Mouse (Mus musculus): ENCODE measurements around the gene Myoz2. TPM values are rescaled to one million over a fixed set of nuclear protein-coding genes. Genes with fewer than 3 reads are reported as not detected.

Myoz2 gene
- polyA plus RNA-seq, 1 experiment from 2014 or later = 7.4 TPM

DNA sequence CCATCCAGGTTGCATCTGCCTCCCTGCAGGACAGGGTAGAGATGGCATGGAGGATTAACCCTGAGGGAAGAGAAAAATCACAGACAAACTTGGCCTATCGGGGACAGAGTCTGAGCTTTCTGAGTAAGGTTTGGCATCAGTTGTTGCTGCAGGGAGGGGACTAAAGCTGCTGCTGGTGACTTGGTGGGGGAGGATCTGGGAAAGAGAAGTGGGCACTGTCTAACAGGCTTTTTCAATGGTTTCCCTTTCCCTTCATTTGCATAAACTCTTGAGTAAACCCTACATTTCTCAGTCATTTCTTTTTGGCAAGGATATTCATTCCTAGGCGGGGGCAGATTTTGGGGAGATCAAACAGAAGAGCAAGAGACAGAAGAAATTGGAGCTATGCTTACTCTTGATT is 27.1 kb upstream of the Myoz2 start:
- no peak overlapping the region for H3K4me3 ChIP-seq (replicated peaks)
- H3K27ac ChIP-seq = no peak overlapping the region
- no peaks in the 10 kb centered on the region for H3K27me3 ChIP-seq
- H3K4me2 ChIP-seq = no peak overlapping the region
- ATAC-seq (ENCODE audit: insufficient number of reproducible peaks, insufficient read depth, low FRiP score, low TSS enrichment, low read depth) = no peak
- peaks cover 11% of the 10 kb centered on the region; the same call in 1 of the 2 replicates for H3K4me1 ChIP-seq (replicated peaks)
- WGBS = 88% methylated on average over 2 of the region's 2 CpGs
- H3K9ac ChIP-seq (replicated peaks) = no peak overlapping the region
- H3K36me3 ChIP-seq = no peaks in the 10 kb centered on the region
- no peaks in the 10 kb centered on the region for H3K9me3 ChIP-seq

- H3K36me3 ChIP-seq = no peaks in the 10 kb centered on the region
- 89% methylated on average over 1 of the region's 1 CpGs for WGBS
- H3K4me3 ChIP-seq (replicated peaks) = no peak overlapping the region
- no peak for ATAC-seq (ENCODE audit: insufficient number of reproducible peaks, insufficient read depth, low FRiP score, low TSS enrichment, low read depth)
- 0 out of 2 replicates have a peak, but pooled peaks cover 5% of the 10 kb centered on the region for H3K4me1 ChIP-seq (replicated peaks)
- H3K9ac ChIP-seq (replicated peaks) = no peak overlapping the region
- H3K9me3 ChIP-seq = no peaks in the 10 kb centered on the region
- H3K4me2 ChIP-seq = no peak overlapping the region
- no peak overlapping the region for H3K27ac ChIP-seq
- H3K27me3 ChIP-seq = no peaks in the 10 kb centered on the region
Observed at GRCm38 (mm10) chr3:123058832-123059231, 24.0 kb upstream of the Myoz2 start.

DNA sequence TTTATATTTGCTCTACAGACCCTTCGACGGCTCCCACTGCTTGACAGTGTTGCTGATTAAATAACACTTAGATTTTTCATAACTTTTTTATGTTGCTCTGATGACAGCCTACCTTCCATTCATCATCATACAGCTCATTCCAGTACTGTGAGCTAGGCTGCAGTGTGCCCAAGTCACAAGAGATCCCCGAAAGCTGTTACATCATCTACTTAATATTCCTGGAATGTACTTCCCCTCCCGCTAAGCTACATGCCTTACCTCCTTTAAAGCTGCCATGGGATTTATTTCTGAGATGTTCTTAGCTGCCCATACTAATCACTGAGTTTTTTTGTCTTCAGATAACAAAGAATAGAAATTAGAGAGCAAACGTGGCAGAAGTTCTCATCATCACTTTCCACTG is 19.4 kb upstream of the Myoz2 start:
- ATAC-seq (ENCODE audit: insufficient number of reproducible peaks, insufficient read depth, low FRiP score, low TSS enrichment, low read depth) = no peak
- H3K36me3 ChIP-seq = no peaks in the 10 kb centered on the region
- H3K27me3 ChIP-seq = no peaks in the 10 kb centered on the region
- no peak overlapping the region for H3K9ac ChIP-seq (replicated peaks)
- no peak overlapping the region for H3K27ac ChIP-seq
- H3K4me3 ChIP-seq (replicated peaks) = no peak overlapping the region
- H3K4me2 ChIP-seq = no peak overlapping the region
- H3K4me1 ChIP-seq (replicated peaks) = 0 out of 2 replicates have a peak, but pooled peaks cover 5% of the 10 kb centered on the region
- 77% methylated on average over 5 of the region's 5 CpGs for WGBS
- peaks cover 4% of the 10 kb centered on the region; the same call in 1 of the 2 replicates for H3K9me3 ChIP-seq

GRCm38 (mm10) chr3:123053192-123053938 is 18.6 kb upstream of the Myoz2 start:
- Histone ChIP-seq H3K27me3 (no peaks in the 10 kb centered on the region), H3K27ac (no peak overlapping the region), H3K4me2 (no peak overlapping the region), H3K4me3 (replicated peaks) (no peak overlapping the region), H3K4me1 (replicated peaks) (0 out of 2 replicates have a peak, but pooled peaks cover 5% of the 10 kb centered on the region), H3K36me3 (no peaks in the 10 kb centered on the region), H3K9ac (replicated peaks) (no peak overlapping the region), H3K9me3 (peaks cover 4% of the 10 kb centered on the region; the same call in 1 of the 2 replicates)
- ATAC-seq (ENCODE audit: insufficient number of reproducible peaks, insufficient read depth, low FRiP score, low TSS enrichment, low read depth) = no peak
- 76% methylated on average over 8 of the region's 8 CpGs for WGBS

DNA sequence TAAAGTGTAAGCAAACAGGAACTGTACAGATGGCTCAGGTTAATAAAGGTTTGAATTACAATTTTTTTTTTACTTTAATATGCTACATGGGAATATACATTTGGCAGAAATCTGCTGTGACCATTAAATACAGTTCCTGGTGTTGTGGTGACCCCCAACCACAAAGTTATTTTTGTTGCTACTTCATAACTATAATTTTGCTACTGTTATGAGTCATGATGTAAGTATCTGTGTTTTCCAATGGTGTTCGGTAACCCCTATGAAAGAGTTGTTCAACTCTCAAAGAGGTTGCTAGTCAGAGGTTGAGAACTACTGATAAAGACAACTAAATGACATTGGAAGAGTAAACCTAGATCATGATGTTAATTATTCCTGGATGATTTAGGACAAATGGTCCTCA is 7.5 kb upstream of the Myoz2 start:
- 83% methylated on average over 1 of the region's 1 CpGs for WGBS

DNA sequence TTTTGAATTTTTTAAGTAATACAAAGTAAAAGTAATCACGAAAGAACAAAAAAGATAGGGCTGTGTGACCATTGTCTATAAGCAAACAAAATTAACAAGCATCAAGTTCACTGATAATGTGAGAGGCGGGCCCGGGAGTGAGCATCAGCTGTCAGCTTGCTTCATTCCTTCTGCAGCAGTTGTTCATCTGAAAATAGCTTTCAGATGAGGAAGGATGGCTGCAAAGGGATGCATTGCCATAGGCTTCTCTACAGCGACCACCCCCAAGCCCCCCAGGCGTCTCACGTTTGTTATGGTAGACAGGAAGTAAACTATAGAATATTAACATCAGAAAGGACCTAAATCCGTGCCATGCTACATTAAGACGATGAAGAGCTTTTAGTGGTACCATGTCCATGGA is 1.0 kb downstream of the Myoz2 start:
- no peak overlapping the region for H3K9ac ChIP-seq (replicated peaks)
- H3K27ac ChIP-seq = no peak overlapping the region
- H3K4me3 ChIP-seq (replicated peaks) = no peak overlapping the region
- no peaks in the 10 kb centered on the region for H3K4me1 ChIP-seq (replicated peaks)
- H3K9me3 ChIP-seq = no peaks in the 10 kb centered on the region
- H3K4me2 ChIP-seq = no peak overlapping the region
- H3K27me3 ChIP-seq = no peaks in the 10 kb centered on the region
- WGBS = 81% methylated on average over 8 of the region's 8 CpGs
- ATAC-seq (ENCODE audit: insufficient number of reproducible peaks, insufficient read depth, low FRiP score, low TSS enrichment, low read depth) = no peak
- H3K36me3 ChIP-seq = no peaks in the 10 kb centered on the region

More for the DNA sequence above, 7.5 kb upstream of the Myoz2 start:
- H3K27me3 ChIP-seq = no peaks in the 10 kb centered on the region
- H3K4me1 ChIP-seq (replicated peaks) = no peaks in the 10 kb centered on the region
- H3K27ac ChIP-seq = no peak overlapping the region
- no peak for ATAC-seq (ENCODE audit: insufficient number of reproducible peaks, insufficient read depth, low FRiP score, low TSS enrichment, low read depth)
- H3K36me3 ChIP-seq = no peaks in the 10 kb centered on the region
- no peaks in the 10 kb centered on the region for H3K9me3 ChIP-seq
- no peak overlapping the region for H3K4me2 ChIP-seq
- no peak overlapping the region for H3K9ac ChIP-seq (replicated peaks)
- no peak overlapping the region for H3K4me3 ChIP-seq (replicated peaks)

GRCm38 (mm10) chr3:123025634-123026033 is 9.2 kb downstream of the Myoz2 start:
- no peaks in the 10 kb centered on the region for H3K36me3 ChIP-seq
- H3K4me3 ChIP-seq (replicated peaks) = no peak overlapping the region
- H3K4me2 ChIP-seq = no peak overlapping the region
- no peaks in the 10 kb centered on the region for H3K9me3 ChIP-seq
- WGBS = 82% methylated on average over 3 of the region's 3 CpGs
- no peak for ATAC-seq (ENCODE audit: insufficient number of reproducible peaks, insufficient read depth, low FRiP score, low TSS enrichment, low read depth)
- H3K9ac ChIP-seq (replicated peaks) = no peak overlapping the region
- H3K27me3 ChIP-seq = no peaks in the 10 kb centered on the region
- no peak overlapping the region for H3K27ac ChIP-seq
- no peaks in the 10 kb centered on the region for H3K4me1 ChIP-seq (replicated peaks)

- H3K9ac ChIP-seq (replicated peaks) = no peak overlapping the region
- no peaks in the 10 kb centered on the region for H3K36me3 ChIP-seq
- H3K27ac ChIP-seq = no peak overlapping the region
- no peak for ATAC-seq (ENCODE audit: insufficient number of reproducible peaks, insufficient read depth, low FRiP score, low TSS enrichment, low read depth)
- no peak overlapping the region for H3K4me3 ChIP-seq (replicated peaks)
- no peak overlapping the region for H3K4me2 ChIP-seq
- no peaks in the 10 kb centered on the region for H3K4me1 ChIP-seq (replicated peaks)
- WGBS = 77% methylated on average over 9 of the region's 9 CpGs
- H3K9me3 ChIP-seq = no peaks in the 10 kb centered on the region
- no peaks in the 10 kb centered on the region for H3K27me3 ChIP-seq
Observed at GRCm38 (mm10) chr3:123024496-123025234, 10.2 kb downstream of the Myoz2 start.

- Histone ChIP-seq H3K27ac (no peak overlapping the region), H3K4me1 (replicated peaks) (no peaks in the 10 kb centered on the region), H3K27me3 (no peaks in the 10 kb centered on the region), H3K9ac (replicated peaks) (no peak overlapping the region), H3K36me3 (no peaks in the 10 kb centered on the region), H3K4me2 (no peak overlapping the region), H3K9me3 (no peaks in the 10 kb centered on the region), H3K4me3 (replicated peaks) (no peak overlapping the region)
- WGBS = 87% methylated on average over 2 of the region's 2 CpGs
- ATAC-seq (ENCODE audit: insufficient number of reproducible peaks, insufficient read depth, low FRiP score, low TSS enrichment, low read depth) = no peak
Observed at GRCm38 (mm10) chr3:123018792-123019191, 16.0 kb downstream of the Myoz2 start.

GRCm38 (mm10) chr3:123013476-123013875 is 21.3 kb downstream of the Myoz2 start:
- H3K36me3 ChIP-seq = no peaks in the 10 kb centered on the region
- H3K4me3 ChIP-seq (replicated peaks) = no peak overlapping the region
- no peak overlapping the region for H3K9ac ChIP-seq (replicated peaks)
- no peak overlapping the region for H3K4me2 ChIP-seq
- ATAC-seq (ENCODE audit: insufficient number of reproducible peaks, insufficient read depth, low FRiP score, low TSS enrichment, low read depth) = no peak
- no peaks in the 10 kb centered on the region for H3K9me3 ChIP-seq
- H3K4me1 ChIP-seq (replicated peaks) = no peaks in the 10 kb centered on the region
- 91% methylated on average over 14 of the region's 14 CpGs for WGBS
- H3K27me3 ChIP-seq = no peaks in the 10 kb centered on the region
- H3K27ac ChIP-seq = no peak overlapping the region

- H3K27me3 ChIP-seq = no peaks in the 10 kb centered on the region
- H3K4me1 ChIP-seq (replicated peaks) = no peaks in the 10 kb centered on the region
- H3K4me3 ChIP-seq (replicated peaks) = no peak overlapping the region
- no peaks in the 10 kb centered on the region for H3K36me3 ChIP-seq
- ATAC-seq (ENCODE audit: insufficient number of reproducible peaks, insufficient read depth, low FRiP score, low TSS enrichment, low read depth) = no peak
- H3K9me3 ChIP-seq = no peaks in the 10 kb centered on the region
- H3K9ac ChIP-seq (replicated peaks) = no peak overlapping the region
- no peak overlapping the region for H3K4me2 ChIP-seq
- no peak overlapping the region for H3K27ac ChIP-seq
- WGBS = 71% methylated on average over 6 of the region's 6 CpGs
Observed at GRCm38 (mm10) chr3:123009417-123009816, 25.4 kb downstream of the Myoz2 start.
